21 mouse cellular contexts compared by ENCODE assay signal in genomic region chr9:98498717-98499268, GRCm38 (mm10). TPM values are rescaled to one million over a fixed set of nuclear protein-coding genes. Genes with fewer than 3 reads are reported as not detected.
DNase-seq lines count a peak whose midpoint lies in the region; ATAC-seq and TF ChIP-seq lines count a peak whose summit lies in the region.
"Had no signal": no experiment of that assay in that cellular context is flagged by ENCODE, and none has a peak within 500 bp of the region (broad histone marks: within the 10 kb centered on the region; RNA-seq: fewer than 3 reads in every experiment).

No protein-coding gene starts in this region.

- TF ChIP-seq EP300 in stomach, postnatal 0 days (optimal IDR thresholded peaks at IDR 0.05), result peak; percentile 19

- WGBS in neural tube, embryonic 11.5 days, result 81% methylated on average over 17 of the region's 17 CpGs
- WGBS in stomach, postnatal 0 days, result 42% methylated on average over 17 of the region's 17 CpGs
- 87% methylated on average over 17 of the region's 17 CpGs for WGBS in limb, embryonic 10.5 days

- no peaks in the 10 kb centered on the region for H3K9me3 ChIP-seq in neural tube, embryonic 11.5 days (ENCODE audit: control insufficient read depth, low read length)
- no peaks in the 10 kb centered on the region for H3K9me3 ChIP-seq in stomach, postnatal 0 days (ENCODE audit: control insufficient read depth, low read length)
- H3K9me3 ChIP-seq in limb, embryonic 10.5 days (replicated peaks), result no peaks in the 10 kb centered on the region
- H3K9me3 ChIP-seq: forebrain, embryonic 12.5 days; heart, embryonic 10.5 days; limb, embryonic 12.5 days; liver, embryonic 12.5 days had no signal

- H3K9ac ChIP-seq in neural tube, embryonic 11.5 days (ENCODE audit: low read length), result no peak overlapping the region
- H3K9ac ChIP-seq in stomach, postnatal 0 days (ENCODE audit: low read length), result no peak overlapping the region
- H3K9ac ChIP-seq: forebrain, embryonic 12.5 days; limb, embryonic 12.5 days; liver, embryonic 12.5 days had no signal

- no peaks in the 10 kb centered on the region for H3K27me3 ChIP-seq in neural tube, embryonic 11.5 days (ENCODE audit: control insufficient read depth, insufficient read depth, low read length)
- no peaks in the 10 kb centered on the region for H3K27me3 ChIP-seq in stomach, postnatal 0 days (ENCODE audit: control insufficient read depth, insufficient read depth, low read length)
- no peaks in the 10 kb centered on the region for H3K27me3 ChIP-seq in limb, embryonic 10.5 days (ENCODE audit: low read depth, poor library complexity, severe bottlenecking)
- H3K27me3 ChIP-seq: forebrain, embryonic 12.5 days; limb, embryonic 12.5 days; liver, embryonic 12.5 days had no signal

- ATAC-seq in neural tube, embryonic 11.5 days (ENCODE audit: insufficient read depth, low FRiP score, low TSS enrichment), result no peak
- ATAC-seq in stomach, postnatal 0 days (ENCODE audit: low FRiP score, low TSS enrichment), result peak; percentile 58
- ATAC-seq: hindbrain, postnatal 0 days; liver, embryonic 12.5 days had no signal

- H3K4me3 ChIP-seq in neural tube, embryonic 11.5 days (ENCODE audit: low read depth, low read length), result no peak overlapping the region
- H3K4me3 ChIP-seq in stomach, postnatal 0 days (ENCODE audit: low read depth, low read length), result no peak overlapping the region
- no peak overlapping the region for H3K4me3 ChIP-seq in limb, embryonic 10.5 days
- H3K4me3 ChIP-seq: forebrain, embryonic 12.5 days; gastrocnemius, adult 2 months; heart, embryonic 10.5 days; limb, embryonic 12.5 days; liver, embryonic 12.5 days had no signal

- H3K36me3 ChIP-seq in neural tube, embryonic 11.5 days (ENCODE audit: control insufficient read depth, insufficient read depth, low read length), result no peaks in the 10 kb centered on the region
- H3K36me3 ChIP-seq in stomach, postnatal 0 days (ENCODE audit: control insufficient read depth, insufficient read depth, low read length), result no peaks in the 10 kb centered on the region
- H3K36me3 ChIP-seq in limb, embryonic 10.5 days, result no peaks in the 10 kb centered on the region
- H3K36me3 ChIP-seq: forebrain, embryonic 12.5 days; heart, embryonic 10.5 days; limb, embryonic 12.5 days; liver, embryonic 12.5 days had no signal

- H3K27ac ChIP-seq in neural tube, embryonic 11.5 days (ENCODE audit: low read depth, low read length), result peak overlapping the region; percentile 86; the same call in 1 of the 2 replicates
- peak overlapping the region; percentile 79 for H3K27ac ChIP-seq in stomach, postnatal 0 days (replicated peaks)
- no peak overlapping the region for H3K27ac ChIP-seq in limb, embryonic 10.5 days
- H3K27ac ChIP-seq: forebrain, embryonic 12.5 days; gastrocnemius, adult 2 months; heart, embryonic 10.5 days; hindbrain, postnatal 0 days; limb, embryonic 12.5 days; liver, embryonic 12.5 days had no signal

- H3K4me2 ChIP-seq in neural tube, embryonic 11.5 days (ENCODE audit: low read depth), result no peak overlapping the region
- no peak overlapping the region for H3K4me2 ChIP-seq in stomach, postnatal 0 days (replicated peaks; ENCODE audit: low read depth)
- H3K4me2 ChIP-seq: forebrain, embryonic 12.5 days; limb, embryonic 12.5 days; liver, embryonic 12.5 days; midbrain, embryonic 11.5 days had no signal

- H3K4me1 ChIP-seq in neural tube, embryonic 11.5 days (ENCODE audit: control insufficient read depth, insufficient read depth, low read length), result peaks cover 21% of the 10 kb centered on the region
- H3K4me1 ChIP-seq in stomach, postnatal 0 days (replicated peaks; ENCODE audit: control insufficient read depth, insufficient read depth), result peaks cover 10% of the 10 kb centered on the region; the same call in 1 of the 2 replicates
- H3K4me1 ChIP-seq in limb, embryonic 10.5 days, result peaks cover 30% of the 10 kb centered on the region

- DNase-seq in embryo, embryonic 10.5 days (ENCODE audit: low spot score), result peak; percentile 13
- DNase-seq in embryo, embryonic 11 days, result no peak
- DNase-seq in neural tube, embryonic 11.5 days (ENCODE audit: low spot score), result peak; percentile 38
- no peak for DNase-seq in neural tube, embryonic 10.5 days (ENCODE audit: extremely low spot score, low spot score)
- DNase-seq in retina, embryonic 14.5 days (ENCODE audit: low spot score), result peak; percentile 11
- peak; percentile 64 for DNase-seq in stomach, postnatal 0 days (ENCODE audit: low spot score)
- no peak for DNase-seq in limb, embryonic 10.5 days (ENCODE audit: low spot score)
- DNase-seq in thymus, postnatal 0 days (ENCODE audit: low spot score), result no peak
- DNase-seq: cerebellum, adult 2 months; cerebellum, postnatal 36 days; layer of hippocampus, postnatal 36 days; lung, adult 2 months; lung, postnatal 14 days; thymus, postnatal 36 days had no signal

- no peak for TF ChIP-seq CTCF in stomach, postnatal 0 days (IDR thresholded peaks at IDR 0.05; ENCODE audit: low read depth)

RNA-seq across cellular contexts. Expression of gene Rbp2, which starts 12.9 kb away (rescaled TPM):
- 2.3 and 2.5 TPM in 2 replicates for polyA plus RNA-seq in neural tube, embryonic 11.5 days (2014; fragmentation: Nextera tagmentation; extraction: Ambion mirVana)
- 197 and 200 TPM in 2 replicates for polyA plus RNA-seq in stomach, postnatal 0 days (2015; fragmentation: Nextera tagmentation; extraction: Ambion mirVana)
- 0.45 and 0.46 TPM in 2 replicates for polyA plus RNA-seq in limb, embryonic 10.5 days (2016; fragmentation: Nextera tagmentation; extraction: Ambion mirVana)
- polyA plus RNA-seq in thymus, postnatal 0 days (2015; fragmentation: Nextera tagmentation; extraction: Ambion mirVana), result 0.17 and 1.7 TPM in 2 replicates
- polyA plus RNA-seq: cerebellum, adult 2 months; forebrain, embryonic 12.5 days; limb, embryonic 12.5 days had no signal

Comparison
In these comparisons a context has a peak if more than half of its experiments do, and no peak if none do; other contexts are left out.
1. DNase-seq: peak in embryo, embryonic 10.5 days (single experiment), neural tube, embryonic 11.5 days (single experiment), retina, embryonic 14.5 days (single experiment) and stomach, postnatal 0 days (single experiment); none in embryo, embryonic 11 days (single experiment), neural tube, embryonic 10.5 days (single experiment), limb, embryonic 10.5 days (single experiment) and thymus, postnatal 0 days (single experiment).
2. RNA of gene Rbp2, which starts 12.9 kb away (polyA plus RNA-seq): 197 to 200 TPM in stomach, postnatal 0 days; 2.3 to 2.5 TPM in neural tube, embryonic 11.5 days, 0.17 to 1.7 TPM in thymus, postnatal 0 days and 0.45 to 0.46 TPM in limb, embryonic 10.5 days; every median in the first group is over 10 times any median in the second.